Mouse (Mus musculus) layer of hippocampus, adult 8-10 months (tissue): ENCODE measurements at regions not wholly inside any gene's neighbourhood (a gene's known extent, or its start where the extent isn't known, plus 50 kb on each side); places are given as distances from the start of the nearest gene placed in this dataset.

Experiments used
- DNase-seq, 2 experiments: peaks; one replicate each; pipeline ENCODE4 v3.0.0; 2022; ENCODE audit warnings: low spot score in 2 of 2

- peak; percentile 4 to 15 for DNase-seq
These were observed 640.0 kb upstream of the Pcdh17 start for GRCm38 (mm10) chr14:83803412-83803811.
